Mouse (Mus musculus): ENCODE measurements around the gene Tle3.

- TF ChIP-seq CTCF (IDR thresholded peaks at IDR 0.05; ENCODE audit: low read depth, low read length) (no peak), POLR2A (IDR thresholded peaks at IDR 0.05; ENCODE audit: borderline replicate concordance, low read depth, low read length) (no peak)
Measured at GRCm38 (mm10) chr9:61392338-61392620, 20.1 kb downstream of the Tle3 start.

Data from bone marrow macrophage, adult 2 months (primary cell).